Mouse (Mus musculus) bone marrow, adult 2 months (tissue): ENCODE results near the gene Klf16.

ENCODE experiments used
- CTCF ChIP-seq: fragments of 200-500 bp; IDR thresholded peaks from 2 replicates; pipeline ENCODE4 v1.5.1; 2011; ENCODE audit warnings: low read length, control low read depth; ENCODE audit not compliant: control insufficient read depth, insufficient read depth
- POLR2A ChIP-seq: fragments of 200-500 bp; IDR thresholded peaks from 2 replicates; pipeline ENCODE4 v1.6.1; 2011; ENCODE audit warnings: low read depth, mild to moderate bottlenecking, control low read depth, low read length, borderline replicate concordance; ENCODE audit not compliant: control insufficient read depth

GRCm38 (mm10) chr10:80585581-80585980 lies 8.5 kb upstream of the Klf16 start:
- TF ChIP-seq CTCF (no peak), POLR2A (no peak)
